Mouse (Mus musculus): ENCODE results near the gene Naa35. TPM values are rescaled to one million over a fixed set of nuclear protein-coding genes. Genes with fewer than 3 reads are reported as not detected.

Gene Naa35
- 0.29 and 0.51 TPM in 2 replicates for polyA plus RNA-seq (2012)

GRCm38 (mm10) chr13:59584947-59585647 lies at the start of gene Naa35, which contains the start of gene Agtpbp1:
Naa35 (plus strand) TSS chr13:59585259.
Agtpbp1 (minus strand) TSS chr13:59585227.
- H3K4me1 ChIP-seq (ENCODE audit: control insufficient read depth): peaks cover 42% of the 10 kb centered on the region
- peak within 1 kb of the TSS; percentile 93 for H3K4me3 ChIP-seq (replicated peaks)
- H3K36me3 ChIP-seq (ENCODE audit: control insufficient read depth): peaks cover 28% of the 10 kb centered on the region
- H3K9me3 ChIP-seq (ENCODE audit: control insufficient read depth, low read length): no peaks in the 10 kb centered on the region
- no peaks in the 10 kb centered on the region for H3K27me3 ChIP-seq (ENCODE audit: control insufficient read depth)
- TF ChIP-seq TAL1 (IDR thresholded peaks at IDR 0.05; ENCODE audit: low read length) (no peak), GATA1 (IDR thresholded peaks at IDR 0.05; ENCODE audit: low read length) (no peak)

DNA sequence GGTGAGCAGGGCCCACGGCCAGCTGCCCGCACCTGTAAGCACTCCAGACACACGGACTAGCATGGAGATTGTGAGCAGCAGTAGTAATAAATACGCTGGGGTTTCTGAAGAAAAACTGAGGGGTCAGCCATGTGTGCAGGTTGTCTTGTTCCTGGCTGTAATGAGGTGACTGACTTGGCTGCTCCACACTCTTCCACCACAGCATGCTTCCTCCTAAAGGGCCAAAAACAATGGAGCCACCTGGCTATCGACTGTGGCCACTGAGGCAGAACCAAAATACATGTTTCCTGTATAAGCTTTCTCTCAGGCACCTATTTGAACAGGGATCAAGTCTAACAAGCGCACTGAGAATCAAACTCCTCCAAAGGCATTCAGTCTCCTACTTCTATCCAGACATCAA lies 49.3 kb upstream of the Naa35 start:
- Histone ChIP-seq H3K27me3 (ENCODE audit: control insufficient read depth) (no peaks in the 10 kb centered on the region), H3K4me1 (ENCODE audit: control insufficient read depth) (peaks cover 3% of the 10 kb centered on the region; the same call in 1 of the 2 replicates), H3K4me3 (replicated peaks) (no peak overlapping the region), H3K9me3 (ENCODE audit: control insufficient read depth, low read length) (0 out of 2 replicates have a peak, but pooled peaks cover 2% of the 10 kb centered on the region), H3K36me3 (ENCODE audit: control insufficient read depth) (peaks cover 68% of the 10 kb centered on the region)
- TF ChIP-seq GATA1 (IDR thresholded peaks at IDR 0.05; ENCODE audit: low read length) (no peak), TAL1 (IDR thresholded peaks at IDR 0.05; ENCODE audit: low read length) (no peak)

- Histone ChIP-seq H3K36me3 (ENCODE audit: control insufficient read depth) (peaks cover 60% of the 10 kb centered on the region), H3K9me3 (ENCODE audit: control insufficient read depth, low read length) (0 out of 2 replicates have a peak, but pooled peaks cover 2% of the 10 kb centered on the region), H3K4me1 (ENCODE audit: control insufficient read depth) (peaks cover 3% of the 10 kb centered on the region; the same call in 1 of the 2 replicates), H3K27me3 (ENCODE audit: control insufficient read depth) (no peaks in the 10 kb centered on the region), H3K4me3 (replicated peaks) (no peak overlapping the region)
- TF ChIP-seq TAL1 (IDR thresholded peaks at IDR 0.05; ENCODE audit: low read length) (no peak), GATA1 (IDR thresholded peaks at IDR 0.05; ENCODE audit: low read length) (no peak)
Observed at GRCm38 (mm10) chr13:59536631-59537030, 48.4 kb upstream of the Naa35 start.

DNA sequence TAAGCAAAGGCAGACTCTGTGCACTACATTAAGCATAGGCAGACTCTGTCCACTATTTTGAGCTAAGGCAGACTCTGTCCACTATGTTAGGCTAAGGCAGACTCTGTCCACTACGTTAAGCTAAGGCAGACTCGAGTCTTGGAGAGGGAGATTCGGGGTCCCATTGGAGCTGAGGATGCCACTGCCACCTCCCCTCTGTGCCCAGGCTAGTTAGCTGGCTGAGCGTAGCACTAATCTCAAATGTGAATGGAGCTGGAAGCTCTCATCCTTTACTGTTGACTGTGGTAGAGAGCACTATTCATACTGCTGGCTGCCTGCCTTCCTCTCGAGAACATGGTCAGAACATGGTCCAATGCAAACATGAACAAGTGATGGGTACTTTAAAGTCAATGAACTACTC lies 46.4 kb upstream of the Naa35 start:
- H3K4me3 ChIP-seq (replicated peaks): no peak overlapping the region
- TF ChIP-seq GATA1 (IDR thresholded peaks at IDR 0.05; ENCODE audit: low read length) (no peak), TAL1 (IDR thresholded peaks at IDR 0.05; ENCODE audit: low read length) (no peak)

DNA sequence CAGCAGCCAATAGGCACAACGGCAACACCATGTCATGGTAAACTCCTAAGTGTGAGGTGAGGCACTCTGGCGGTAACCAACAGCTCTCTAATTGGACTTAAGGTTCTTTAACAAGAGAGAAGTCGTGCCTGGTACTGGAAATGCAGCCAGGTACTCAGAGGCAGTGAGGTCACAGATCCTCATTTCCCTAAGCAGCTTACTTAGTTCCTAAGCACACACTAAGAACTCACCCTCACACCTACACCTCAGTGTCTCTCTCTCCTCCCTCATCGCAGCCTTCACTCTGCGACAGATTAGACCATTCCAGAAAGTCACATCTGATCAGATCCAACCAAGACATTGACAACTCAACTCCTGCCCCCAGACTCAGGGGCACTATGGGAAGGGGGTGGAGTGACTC lies 45.0 kb upstream of the Naa35 start:
- Histone ChIP-seq H3K4me3 (replicated peaks) (no peak overlapping the region), H3K4me1 (ENCODE audit: control insufficient read depth) (peaks cover 7% of the 10 kb centered on the region; the same call in 1 of the 2 replicates), H3K27me3 (ENCODE audit: control insufficient read depth) (no peaks in the 10 kb centered on the region), H3K36me3 (ENCODE audit: control insufficient read depth) (peaks cover 44% of the 10 kb centered on the region), H3K9me3 (ENCODE audit: control insufficient read depth, low read length) (0 out of 2 replicates have a peak, but pooled peaks cover 2% of the 10 kb centered on the region)
- no peak for TF ChIP-seq GATA1 (IDR thresholded peaks at IDR 0.05; ENCODE audit: low read length)
- no peak for TF ChIP-seq TAL1 (IDR thresholded peaks at IDR 0.05; ENCODE audit: low read length)

More for the DNA sequence above, 46.4 kb upstream of the Naa35 start:
- 0 out of 2 replicates have a peak, but pooled peaks cover 2% of the 10 kb centered on the region for H3K9me3 ChIP-seq (ENCODE audit: control insufficient read depth, low read length)
- peaks cover 5% of the 10 kb centered on the region; the same call in 1 of the 2 replicates for H3K4me1 ChIP-seq (ENCODE audit: control insufficient read depth)
- peaks cover 48% of the 10 kb centered on the region for H3K36me3 ChIP-seq (ENCODE audit: control insufficient read depth)
- H3K27me3 ChIP-seq (ENCODE audit: control insufficient read depth): no peaks in the 10 kb centered on the region

- H3K4me3 ChIP-seq (replicated peaks): no peak overlapping the region
- peaks cover 23% of the 10 kb centered on the region for H3K4me1 ChIP-seq (ENCODE audit: control insufficient read depth)
- no peak for TF ChIP-seq TAL1 (IDR thresholded peaks at IDR 0.05; ENCODE audit: low read length)
- H3K36me3 ChIP-seq (ENCODE audit: control insufficient read depth): peaks cover 24% of the 10 kb centered on the region
- no peaks in the 10 kb centered on the region for H3K27me3 ChIP-seq (ENCODE audit: control insufficient read depth)
- 0 out of 2 replicates have a peak, but pooled peaks cover 2% of the 10 kb centered on the region for H3K9me3 ChIP-seq (ENCODE audit: control insufficient read depth, low read length)
Observed at GRCm38 (mm10) chr13:59542411-59542810, 42.6 kb upstream of the Naa35 start.

- Histone ChIP-seq H3K4me1 (ENCODE audit: control insufficient read depth) (peaks cover 49% of the 10 kb centered on the region), H3K36me3 (ENCODE audit: control insufficient read depth) (peaks cover 14% of the 10 kb centered on the region), H3K27me3 (ENCODE audit: control insufficient read depth) (no peaks in the 10 kb centered on the region), H3K4me3 (replicated peaks) (no peak overlapping the region), H3K9me3 (ENCODE audit: control insufficient read depth, low read length) (no peaks in the 10 kb centered on the region)
- no peak for TF ChIP-seq TAL1 (IDR thresholded peaks at IDR 0.05; ENCODE audit: low read length)
- no peak for TF ChIP-seq GATA1 (IDR thresholded peaks at IDR 0.05; ENCODE audit: low read length)
Observed at GRCm38 (mm10) chr13:59547091-59547490, 38.0 kb upstream of the Naa35 start.

GRCm38 (mm10) chr13:59547716-59548115 lies 37.3 kb upstream of the Naa35 start:
- Histone ChIP-seq H3K4me3 (replicated peaks) (no peak overlapping the region), H3K4me1 (ENCODE audit: control insufficient read depth) (peaks cover 49% of the 10 kb centered on the region), H3K27me3 (ENCODE audit: control insufficient read depth) (no peaks in the 10 kb centered on the region), H3K9me3 (ENCODE audit: control insufficient read depth, low read length) (no peaks in the 10 kb centered on the region), H3K36me3 (ENCODE audit: control insufficient read depth) (peaks cover 13% of the 10 kb centered on the region)
- TF ChIP-seq GATA1 (IDR thresholded peaks at IDR 0.05; ENCODE audit: low read length) (no peak), TAL1 (IDR thresholded peaks at IDR 0.05; ENCODE audit: low read length) (no peak)

GRCm38 (mm10) chr13:59549318-59549798 lies 35.7 kb upstream of the Naa35 start:
- Histone ChIP-seq H3K9me3 (ENCODE audit: control insufficient read depth, low read length) (no peaks in the 10 kb centered on the region), H3K27me3 (ENCODE audit: control insufficient read depth) (no peaks in the 10 kb centered on the region), H3K4me1 (ENCODE audit: control insufficient read depth) (peaks cover 47% of the 10 kb centered on the region), H3K4me3 (replicated peaks) (no peak overlapping the region), H3K36me3 (ENCODE audit: control insufficient read depth) (peaks cover 8% of the 10 kb centered on the region)
- TF ChIP-seq TAL1 (IDR thresholded peaks at IDR 0.05; ENCODE audit: low read length) (no peak), GATA1 (IDR thresholded peaks at IDR 0.05; ENCODE audit: low read length) (no peak)
